Mouse (Mus musculus): ENCODE data around the gene Cyb5d1. TPM values are rescaled to one million over a fixed set of nuclear protein-coding genes. Genes with fewer than 3 reads are reported as not detected.

The Cyb5d1 gene
- total RNA-seq, 1 experiment from 2014 or later, result 37.6 TPM

- no peak for ATAC-seq (replicated peaks; ENCODE audit: low read depth, poor library complexity, severe bottlenecking)
Observed at GRCm38 (mm10) chr11:69416921-69417448, 21.6 kb upstream of the Cyb5d1 start.

GRCm38 (mm10) chr11:69416509-69416908 is 21.1 kb upstream of the Cyb5d1 start:
- ATAC-seq (replicated peaks; ENCODE audit: low read depth, poor library complexity, severe bottlenecking), result no peak

- ATAC-seq (replicated peaks; ENCODE audit: low read depth, poor library complexity, severe bottlenecking), result no peak
Observed at GRCm38 (mm10) chr11:69415668-69416451, 20.4 kb upstream of the Cyb5d1 start.

- ATAC-seq (replicated peaks; ENCODE audit: low read depth, poor library complexity, severe bottlenecking), result no peak
Observed at GRCm38 (mm10) chr11:69415327-69415667, 19.9 kb upstream of the Cyb5d1 start.

- no peak for ATAC-seq (replicated peaks; ENCODE audit: low read depth, poor library complexity, severe bottlenecking)
Observed at GRCm38 (mm10) chr11:69414421-69415326, 19.2 kb upstream of the Cyb5d1 start.

- ATAC-seq (replicated peaks; ENCODE audit: low read depth, poor library complexity, severe bottlenecking), result no peak
Observed at GRCm38 (mm10) chr11:69413221-69414181, 18.1 kb upstream of the Cyb5d1 start, which contains the start of gene Kdm6b. Kdm6b (minus strand) TSS chr11:69413675.

GRCm38 (mm10) chr11:69412548-69412947 is 17.1 kb upstream of the Cyb5d1 start:
- no peak for ATAC-seq (replicated peaks; ENCODE audit: low read depth, poor library complexity, severe bottlenecking)

GRCm38 (mm10) chr11:69411538-69412203 is 16.2 kb upstream of the Cyb5d1 start:
- no peak for ATAC-seq (replicated peaks; ENCODE audit: low read depth, poor library complexity, severe bottlenecking)

- ATAC-seq (replicated peaks; ENCODE audit: low read depth, poor library complexity, severe bottlenecking), result peak; percentile 19
Observed at GRCm38 (mm10) chr11:69411073-69411535, 15.7 kb upstream of the Cyb5d1 start.

- ATAC-seq (replicated peaks; ENCODE audit: low read depth, poor library complexity, severe bottlenecking), result peak; percentile 19
Observed at GRCm38 (mm10) chr11:69410310-69411072, 15.1 kb upstream of the Cyb5d1 start.

- ATAC-seq (replicated peaks; ENCODE audit: low read depth, poor library complexity, severe bottlenecking), result no peak
Observed at GRCm38 (mm10) chr11:69410045-69410309, 14.5 kb upstream of the Cyb5d1 start.

- ATAC-seq (replicated peaks; ENCODE audit: low read depth, poor library complexity, severe bottlenecking), result peak; percentile 27
Observed at GRCm38 (mm10) chr11:69409378-69410044, 14.1 kb upstream of the Cyb5d1 start.

- ATAC-seq (replicated peaks; ENCODE audit: low read depth, poor library complexity, severe bottlenecking), result peak; percentile 60
Observed at GRCm38 (mm10) chr11:69408541-69409377, 13.3 kb upstream of the Cyb5d1 start.

- ATAC-seq (replicated peaks; ENCODE audit: low read depth, poor library complexity, severe bottlenecking), result no peak
Observed at GRCm38 (mm10) chr11:69407724-69408004, 12.2 kb upstream of the Cyb5d1 start.

GRCm38 (mm10) chr11:69406867-69407723 is 11.7 kb upstream of the Cyb5d1 start:
- ATAC-seq (replicated peaks; ENCODE audit: low read depth, poor library complexity, severe bottlenecking), result no peak

GRCm38 (mm10) chr11:69406282-69406681 is 10.9 kb upstream of the Cyb5d1 start:
- ATAC-seq (replicated peaks; ENCODE audit: low read depth, poor library complexity, severe bottlenecking), result no peak

All from common myeloid progenitor, adult 5-6 weeks (primary cell).